Mouse (Mus musculus) adrenal gland, postnatal 25 days (tissue): ENCODE measurements around the gene Numa1. TPM values are rescaled to one million over a fixed set of nuclear protein-coding genes. Genes with fewer than 3 reads are reported as not detected.
A peak's percentile ranks its signal among the peaks of the same experiment; 100 is the strongest.
"Not testable (repeated sequence)": the region's sequence is repeated elsewhere in the genome, so short reads cannot be mapped to it uniquely, and the experiment has no call there.

Experiments
- DNase-seq: peaks from one replicate; pipeline ENCODE4 v3.0.0; 2021; ENCODE audit warnings: mixed read lengths
- total RNA-seq: library from RNA; stranded (reverse); gene quantifications from 2 replicates; pipeline ENCODE4 v1.2.3, GENCODE M21; 2021

Numa1 gene
- total RNA-seq, 1 experiment from 2014 or later: 210 TPM

GRCm38 (mm10) chr7:101937569-101937968 lies 3.7 kb downstream of the Numa1 start:
- no peak for DNase-seq

DNA sequence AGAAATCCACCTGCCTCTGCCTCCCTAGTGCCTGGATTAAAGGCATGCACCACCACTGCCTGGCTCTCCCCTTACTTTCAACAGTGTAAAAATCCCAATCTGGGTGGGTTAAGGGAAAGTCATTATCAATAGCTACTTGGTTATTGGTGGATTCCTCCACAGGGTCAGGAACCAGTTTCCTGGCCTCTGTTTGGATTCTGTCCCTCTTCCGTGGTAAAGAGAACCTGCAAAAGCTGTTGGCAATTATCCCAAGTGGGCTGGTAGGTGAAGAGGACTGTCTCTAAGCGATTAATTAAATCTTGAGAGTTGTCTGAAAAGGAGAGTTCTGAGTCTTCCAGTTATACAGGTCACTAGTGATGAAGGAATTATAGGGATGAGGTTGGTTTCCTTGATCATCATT lies 4.4 kb downstream of the Numa1 start:
- DNase-seq: no peak

- no peak for DNase-seq
Observed at GRCm38 (mm10) chr7:101939758-101940157, 5.8 kb downstream of the Numa1 start.

DNA sequence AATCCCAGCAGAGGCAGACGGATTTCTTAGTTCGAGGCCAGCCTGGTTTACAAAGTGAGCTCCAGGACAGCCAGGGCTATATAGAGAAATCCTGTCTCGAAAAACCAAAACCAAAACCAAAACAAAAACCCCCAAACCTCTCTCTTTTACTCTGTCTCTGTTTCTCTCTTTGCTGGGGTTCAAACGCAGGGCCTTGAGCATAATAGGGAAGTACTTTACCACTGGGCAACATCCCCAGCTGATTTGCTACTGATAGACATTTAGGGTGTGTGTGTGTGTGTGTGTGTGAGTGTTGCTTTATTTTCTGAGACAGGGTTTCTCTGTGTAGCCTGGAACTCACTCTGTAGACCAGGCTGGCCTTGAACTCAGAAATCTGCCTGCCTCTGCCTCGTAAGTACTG lies 15.1 kb downstream of the Numa1 start:
- not testable (repeated sequence) for DNase-seq

- no peak for DNase-seq
Observed at GRCm38 (mm10) chr7:101951648-101952047, 17.7 kb downstream of the Numa1 start.

GRCm38 (mm10) chr7:101952098-101952497 lies 18.2 kb downstream of the Numa1 start:
- no peak for DNase-seq

DNA sequence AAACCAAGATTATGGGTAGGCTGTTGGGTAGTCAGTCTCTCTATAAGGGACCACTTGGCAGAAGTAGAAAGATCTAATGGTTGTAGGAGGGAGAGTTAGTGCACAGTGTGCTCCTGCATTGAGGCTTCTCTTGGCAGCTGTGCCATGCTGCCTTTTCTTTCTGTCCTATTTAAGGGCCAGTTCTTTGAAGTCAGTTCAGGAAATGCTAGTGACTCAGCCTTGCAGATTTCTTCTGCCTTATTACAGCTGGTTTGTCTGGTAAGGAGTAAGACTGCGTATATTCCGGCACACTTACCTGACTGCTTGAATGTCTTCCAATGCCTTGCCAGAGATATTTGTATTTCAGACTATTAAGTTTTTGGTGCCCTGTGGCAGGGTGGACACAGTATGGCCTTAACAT lies 20.3 kb downstream of the Numa1 start:
- no peak for DNase-seq

- DNase-seq: no peak
Observed at GRCm38 (mm10) chr7:101955276-101955675, 21.4 kb downstream of the Numa1 start.

DNA sequence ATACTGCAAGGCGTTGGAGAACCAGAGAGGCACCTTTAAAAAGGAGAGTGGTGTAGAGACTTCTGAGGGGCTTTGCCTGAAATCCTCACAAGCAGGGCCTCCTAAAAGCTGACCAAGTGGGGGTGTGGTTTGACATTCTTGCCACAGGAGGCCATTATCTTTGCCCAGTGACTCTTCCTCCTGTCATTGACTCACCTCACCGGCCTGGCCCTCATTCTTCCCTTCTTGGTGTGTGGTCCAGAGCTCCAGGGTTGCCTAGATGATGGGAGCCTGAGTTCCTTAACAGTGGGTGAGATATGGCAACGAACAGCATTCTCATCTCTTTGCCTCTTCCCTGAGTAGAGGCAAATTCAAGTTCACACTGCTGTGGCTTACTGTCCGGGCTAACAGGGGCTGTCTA lies 22.0 kb downstream of the Numa1 start:
- DNase-seq: no peak

DNA sequence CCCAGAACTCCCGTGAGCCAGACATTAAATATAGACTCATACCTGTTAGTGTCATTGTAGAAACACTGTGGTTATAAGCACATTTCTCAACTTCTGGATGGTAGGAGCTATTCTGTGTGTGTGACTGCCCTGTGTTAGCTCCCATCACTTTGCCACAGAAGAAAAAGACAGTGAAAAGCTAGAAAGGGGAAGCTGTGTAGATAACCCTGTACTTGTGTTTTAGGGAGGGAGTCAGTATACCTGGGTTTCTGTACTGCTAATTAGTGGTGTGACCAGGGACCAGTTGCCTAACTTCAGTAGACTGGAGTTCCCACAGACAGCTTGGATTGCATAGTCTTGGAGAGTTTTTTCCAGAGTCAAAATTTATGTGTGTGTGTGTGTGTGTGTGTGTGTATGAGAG lies 22.6 kb downstream of the Numa1 start:
- no peak for DNase-seq

DNA sequence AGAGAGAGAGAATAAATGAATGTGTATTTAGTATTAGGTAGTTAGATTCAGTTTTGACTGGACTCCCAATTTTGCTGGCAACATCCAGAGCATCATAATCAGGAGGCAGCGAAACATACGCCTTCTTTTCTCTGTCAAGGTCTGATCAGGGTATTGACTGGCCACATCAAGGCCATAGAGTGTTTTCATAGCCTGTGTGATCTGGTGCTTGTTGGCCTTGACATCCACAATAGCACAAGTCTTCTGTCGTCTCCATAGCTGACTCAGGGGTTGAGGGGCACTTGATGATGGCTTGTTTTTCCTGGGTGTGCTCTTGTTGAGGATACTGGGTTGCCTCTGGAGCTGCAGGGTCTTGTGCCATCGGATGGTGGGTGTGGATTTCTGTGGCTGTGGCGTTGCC lies 23.0 kb downstream of the Numa1 start:
- DNase-seq: no peak

DNA sequence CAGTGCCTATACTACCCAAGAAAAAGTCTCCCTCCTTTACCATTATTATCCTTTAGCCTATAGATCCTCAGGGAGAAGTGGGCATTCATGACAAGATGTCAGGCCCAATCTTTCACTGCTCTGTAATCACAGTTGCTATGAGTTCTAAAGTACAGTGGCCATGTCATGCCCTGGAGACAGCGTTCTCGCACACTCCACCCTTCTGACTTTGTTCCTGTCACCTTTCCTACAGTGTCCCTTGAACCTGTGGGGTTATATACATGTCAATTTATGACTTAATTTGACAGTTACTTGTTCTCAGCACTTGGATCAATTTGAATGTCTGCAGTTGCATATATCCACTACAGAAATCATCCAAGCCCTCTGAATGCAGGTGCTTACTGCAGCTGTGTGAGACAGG lies 28.9 kb downstream of the Numa1 start:
- DNase-seq: no peak

DNA sequence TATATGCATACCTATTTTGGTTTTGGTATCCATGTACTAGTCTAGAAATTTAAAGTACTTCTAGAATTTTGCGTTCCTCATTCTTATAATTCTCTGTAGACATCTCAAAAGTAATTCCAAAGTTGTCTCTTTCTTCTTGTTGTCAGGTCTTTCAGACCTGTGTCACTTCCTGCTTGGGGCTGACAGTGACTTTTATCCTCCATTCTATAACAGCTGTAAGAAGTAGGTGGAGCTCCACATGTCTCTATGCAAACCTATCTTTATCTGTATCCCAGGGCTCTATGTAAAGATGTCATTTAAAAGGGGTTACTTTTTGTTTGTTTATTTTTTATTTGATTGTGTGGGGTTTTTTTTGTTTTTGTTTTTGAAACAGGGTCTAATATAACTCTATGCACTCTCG lies 29.7 kb downstream of the Numa1 start:
- no peak for DNase-seq

DNA sequence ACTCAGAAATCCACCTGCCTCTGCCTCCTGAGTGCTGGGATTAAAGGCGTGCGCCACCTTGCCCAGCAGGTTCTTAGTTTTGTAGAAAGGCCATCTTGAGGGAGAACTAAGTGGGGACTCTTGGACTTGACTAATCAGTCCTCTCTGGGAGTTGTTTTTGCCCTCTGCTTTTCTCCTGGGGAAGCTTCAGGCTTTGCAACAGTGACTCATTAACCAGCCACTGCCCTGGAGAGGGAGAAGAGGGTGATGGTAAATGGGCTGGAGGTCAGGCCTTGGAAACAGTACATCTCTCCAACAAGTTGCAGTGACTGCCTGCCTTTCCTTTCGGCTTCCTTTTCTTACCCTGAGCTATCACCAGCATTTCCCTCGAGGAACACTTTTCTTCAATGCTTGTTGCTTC lies 30.6 kb downstream of the Numa1 start:
- peak; percentile 25 for DNase-seq

DNA sequence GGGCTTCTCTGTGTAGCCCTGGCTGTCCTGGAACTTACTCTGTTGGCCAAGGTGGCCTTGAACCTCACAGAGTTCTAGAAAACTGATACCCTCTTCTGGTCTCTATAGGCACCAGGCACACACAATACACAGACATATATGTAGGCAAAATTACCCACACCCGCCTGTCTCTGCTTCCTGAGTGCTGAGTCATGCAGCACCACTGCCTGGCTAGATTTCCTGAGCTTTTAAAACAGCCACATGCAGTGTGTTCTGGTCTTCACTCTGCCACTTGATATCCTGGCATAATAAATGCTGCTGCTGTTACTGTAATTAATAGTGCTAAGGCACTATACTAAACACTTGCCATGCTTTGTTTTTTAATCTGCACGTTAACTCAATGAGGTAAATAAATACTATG lies 31.7 kb downstream of the Numa1 start:
- no peak for DNase-seq

DNA sequence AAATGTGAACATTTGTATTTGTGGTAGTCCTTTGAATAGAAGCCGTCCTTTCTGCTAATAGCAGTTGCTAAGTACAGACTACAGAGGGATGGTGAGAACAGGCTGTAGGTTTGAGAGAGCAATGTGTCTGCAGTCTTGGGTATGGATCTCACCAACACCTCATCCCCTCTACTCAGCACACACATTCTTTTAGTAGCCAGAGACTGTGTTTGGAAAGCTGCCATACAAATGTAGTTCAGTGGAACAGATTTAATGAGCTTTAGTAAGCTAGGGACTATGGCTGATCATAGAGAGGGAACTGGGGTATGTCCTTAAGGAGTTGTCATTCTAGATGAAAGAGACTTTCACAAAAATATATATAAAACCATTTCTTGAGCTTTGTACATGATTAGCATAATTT lies 33.3 kb downstream of the Numa1 start:
- no peak for DNase-seq

GRCm38 (mm10) chr7:101968751-101969150 lies 34.8 kb downstream of the Numa1 start:
- no peak for DNase-seq

GRCm38 (mm10) chr7:101969694-101970428 lies 36.0 kb downstream of the Numa1 start:
- DNase-seq: peak; percentile 88

- peak; percentile 90 for DNase-seq
Observed at GRCm38 (mm10) chr7:101970429-101970775, 36.5 kb downstream of the Numa1 start.

GRCm38 (mm10) chr7:101970821-101971461 lies 37.0 kb downstream of the Numa1 start:
- DNase-seq: peak; percentile 70

GRCm38 (mm10) chr7:101971721-101972120 lies 37.8 kb downstream of the Numa1 start:
- no peak for DNase-seq

DNA sequence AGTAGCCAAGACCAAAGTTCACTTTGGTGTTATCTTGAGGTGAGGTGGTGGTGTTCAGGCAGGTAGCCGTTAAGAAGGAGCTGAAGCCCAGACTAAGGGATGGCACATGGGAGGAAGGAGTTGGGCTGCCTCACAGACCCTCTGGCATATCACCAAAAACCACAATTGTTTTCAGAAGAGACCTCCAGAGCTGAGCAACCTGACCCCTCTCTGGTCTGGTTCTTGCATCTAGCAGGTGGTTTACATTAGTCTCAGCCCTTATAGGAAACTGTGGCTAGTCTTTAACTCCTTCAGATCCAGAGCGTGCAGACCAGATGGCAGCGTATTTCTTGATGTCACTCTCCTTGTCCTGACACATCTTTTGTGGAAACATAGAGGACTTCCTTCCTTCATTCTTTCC lies 39.8 kb downstream of the Numa1 start:
- DNase-seq: no peak

GRCm38 (mm10) chr7:101974505-101974904 lies 40.6 kb downstream of the Numa1 start:
- DNase-seq: peak; percentile 41

- no peak for DNase-seq
Observed at GRCm38 (mm10) chr7:101982735-101983134, 48.8 kb downstream of the Numa1 start.
